Mouse (Mus musculus) erythroblast, embryonic 14.5 days (primary cell): Measurements from ENCODE around the gene Rfx3.

ENCODE experiments used
- GATA1 ChIP-seq: IDR thresholded peaks from 2 replicates; pipeline ENCODE4 v1.6.1; 2012; ENCODE audit warnings: low read length, inconsistent platforms, mixed read lengths
- TAL1 ChIP-seq: IDR thresholded peaks from 3 replicates; pipeline ENCODE4 v1.6.1; 2012; ENCODE audit warnings: low read length, inconsistent platforms, mixed read lengths

DNA sequence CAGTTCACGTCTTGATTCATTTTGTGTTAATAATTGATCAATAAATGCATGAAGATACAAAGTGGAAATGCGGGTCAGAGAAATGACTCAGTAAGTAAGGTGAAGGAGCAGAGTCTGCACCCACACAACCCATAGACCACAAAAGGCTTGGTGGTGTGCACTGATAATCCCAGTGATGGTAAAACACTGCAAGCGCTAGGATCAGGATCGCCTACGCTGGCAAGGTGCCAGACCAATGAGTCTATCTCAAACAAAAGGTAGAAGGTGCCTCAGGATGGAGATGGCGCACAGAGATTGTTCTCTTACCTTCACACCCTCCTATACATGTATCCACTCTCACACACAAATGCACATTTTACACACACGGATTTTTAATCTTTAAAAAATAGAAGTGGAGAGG lies 18.2 kb downstream of the Rfx3 start:
- TF ChIP-seq GATA1 (no peak), TAL1 (no peak)
